Mouse (Mus musculus): Measurements from ENCODE around the gene Fuz. TPM values are rescaled to one million over a fixed set of nuclear protein-coding genes. Genes with fewer than 3 reads are reported as not detected.
A peak's percentile ranks its signal among the peaks of the same experiment; 100 is the strongest.

Fuz gene
- total and polyA plus RNA-seq, 2 experiments: 5.7 to 25.1 TPM

GRCm38 (mm10) chr7:44896499-44896898, 620 bp downstream of the Fuz start:
- no peaks in the 10 kb centered on the region for H3K36me3 ChIP-seq (ENCODE audit: control insufficient read depth, insufficient read depth, low read length)
- H3K27me3 ChIP-seq (ENCODE audit: control insufficient read depth, insufficient read depth, low read length): no peaks in the 10 kb centered on the region
- H3K27ac ChIP-seq (replicated peaks; ENCODE audit: insufficient read depth, low read depth, low read length): no peak overlapping the region
- H3K4me3 ChIP-seq (ENCODE audit: insufficient read depth, low read depth, low read length): peak overlapping the region; percentile 73
- DNase-seq (ENCODE audit: extremely low read depth, low read depth, low spot score): peak; percentile 18
- peaks cover 5% of the 10 kb centered on the region; the same call in 1 of the 2 replicates for H3K79me2 ChIP-seq (ENCODE audit: control insufficient read depth, insufficient read depth, low read length)
- no peak for TF ChIP-seq CTCF (IDR thresholded peaks at IDR 0.05; ENCODE audit: low read depth, low read length)
- TF ChIP-seq POLR2A (IDR thresholded peaks at IDR 0.05; ENCODE audit: extremely low read depth, insufficient read depth, low read length): no peak
- H3K4me1 ChIP-seq (ENCODE audit: control insufficient read depth, insufficient read depth, low read length): peaks cover 4% of the 10 kb centered on the region; the same call in 1 of the 2 replicates
- H3K9ac ChIP-seq (ENCODE audit: low read depth, low read length): peak overlapping the region; percentile 70; the same call in 1 of the 2 replicates
- WGBS: 49% methylated on average over 10 of the region's 10 CpGs

DNA sequence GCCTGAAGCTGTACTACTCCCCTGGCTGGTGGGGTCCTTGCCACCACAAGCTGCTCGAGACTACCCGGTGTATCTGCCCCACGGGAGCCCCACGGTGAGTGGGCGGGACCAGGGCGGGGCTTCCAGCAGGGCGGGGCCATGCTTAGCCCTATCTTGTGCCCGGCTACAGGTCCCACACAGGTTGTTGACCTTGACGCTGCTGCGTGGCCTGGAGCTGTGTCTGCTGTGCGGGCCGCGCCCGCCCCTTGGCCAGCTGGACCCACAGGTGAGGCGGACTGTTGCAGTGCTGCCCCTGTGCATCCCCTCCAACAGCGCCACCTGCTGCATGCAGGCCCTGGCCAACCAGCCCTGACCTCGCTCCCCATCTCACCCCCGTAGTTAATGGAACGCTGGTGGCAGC, 2.7 kb downstream of the Fuz start:
- Histone ChIP-seq H3K79me2 (ENCODE audit: control insufficient read depth, insufficient read depth, low read length) (no peaks in the 10 kb centered on the region), H3K4me3 (ENCODE audit: insufficient read depth, low read depth, low read length) (peak overlapping the region; percentile 3; the same call in 1 of the 2 replicates), H3K9ac (ENCODE audit: low read depth, low read length) (no peak overlapping the region), H3K27ac (replicated peaks; ENCODE audit: insufficient read depth, low read depth, low read length) (no peak overlapping the region), H3K4me1 (ENCODE audit: control insufficient read depth, insufficient read depth, low read length) (peaks cover 3% of the 10 kb centered on the region; the same call in 1 of the 2 replicates), H3K27me3 (ENCODE audit: control insufficient read depth, insufficient read depth, low read length) (no peaks in the 10 kb centered on the region), H3K36me3 (ENCODE audit: control insufficient read depth, insufficient read depth, low read length) (no peaks in the 10 kb centered on the region)
- TF ChIP-seq POLR2A (IDR thresholded peaks at IDR 0.05; ENCODE audit: extremely low read depth, insufficient read depth, low read length) (0 out of 2 replicates have a peak, but pooled peaks have one; percentile 10), CTCF (IDR thresholded peaks at IDR 0.05; ENCODE audit: low read depth, low read length) (peak; percentile 45)
- DNase-seq (ENCODE audit: extremely low read depth, low read depth, low spot score): peak; percentile 40
- 31% methylated on average over 19 of the region's 19 CpGs for WGBS

DNA sequence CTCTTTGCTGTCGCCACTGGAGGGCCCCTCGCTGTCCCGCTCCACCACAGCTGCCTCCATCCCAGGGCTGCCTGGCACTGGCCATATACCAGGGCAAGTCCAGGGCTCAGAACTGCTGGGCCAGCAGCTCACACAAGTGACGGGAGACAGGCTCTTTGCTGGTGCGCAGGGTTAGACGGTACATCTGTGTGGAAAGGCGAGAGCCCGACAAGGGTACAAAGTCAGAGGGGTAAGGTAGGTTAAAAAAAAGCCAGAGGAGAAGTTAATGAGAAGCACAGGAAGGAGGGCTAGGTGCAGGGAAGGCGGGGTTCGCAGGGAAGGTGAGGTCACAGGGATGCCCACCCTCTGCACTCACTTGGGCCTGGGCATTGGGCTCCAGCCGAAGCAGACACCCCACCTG, 4.8 kb downstream of the Fuz start:
- Histone ChIP-seq H3K4me3 (ENCODE audit: insufficient read depth, low read depth, low read length) (no peak overlapping the region), H3K27ac (replicated peaks; ENCODE audit: insufficient read depth, low read depth, low read length) (no peak overlapping the region), H3K79me2 (ENCODE audit: control insufficient read depth, insufficient read depth, low read length) (no peaks in the 10 kb centered on the region), H3K9ac (ENCODE audit: low read depth, low read length) (no peak overlapping the region), H3K27me3 (ENCODE audit: control insufficient read depth, insufficient read depth, low read length) (no peaks in the 10 kb centered on the region), H3K4me1 (ENCODE audit: control insufficient read depth, insufficient read depth, low read length) (peaks cover 3% of the 10 kb centered on the region; the same call in 1 of the 2 replicates), H3K36me3 (ENCODE audit: control insufficient read depth, insufficient read depth, low read length) (no peaks in the 10 kb centered on the region; the same call in 1 of the 2 replicates)
- DNase-seq (ENCODE audit: extremely low read depth, low read depth, low spot score): no peak
- no peak for TF ChIP-seq POLR2A (IDR thresholded peaks at IDR 0.05; ENCODE audit: extremely low read depth, insufficient read depth, low read length)
- TF ChIP-seq CTCF (IDR thresholded peaks at IDR 0.05; ENCODE audit: low read depth, low read length): no peak
- WGBS: 98% methylated on average over 11 of the region's 11 CpGs

GRCm38 (mm10) chr7:44901230-44901722, 5.4 kb downstream of the Fuz start:
- DNase-seq (ENCODE audit: extremely low read depth, low read depth, low spot score): no peak
- Histone ChIP-seq H3K27ac (replicated peaks; ENCODE audit: insufficient read depth, low read depth, low read length) (no peak overlapping the region), H3K4me1 (ENCODE audit: control insufficient read depth, insufficient read depth, low read length) (peaks cover 3% of the 10 kb centered on the region; the same call in 1 of the 2 replicates), H3K27me3 (ENCODE audit: control insufficient read depth, insufficient read depth, low read length) (no peaks in the 10 kb centered on the region), H3K4me3 (ENCODE audit: insufficient read depth, low read depth, low read length) (peak overlapping the region; percentile 52; the same call in 1 of the 2 replicates), H3K36me3 (ENCODE audit: control insufficient read depth, insufficient read depth, low read length) (no peaks in the 10 kb centered on the region; the same call in 1 of the 2 replicates), H3K9ac (ENCODE audit: low read depth, low read length) (no peak overlapping the region), H3K79me2 (ENCODE audit: control insufficient read depth, insufficient read depth, low read length) (no peaks in the 10 kb centered on the region)
- WGBS: 43% methylated on average over 21 of the region's 21 CpGs
- TF ChIP-seq CTCF (IDR thresholded peaks at IDR 0.05; ENCODE audit: low read depth, low read length): no peak
- no peak for TF ChIP-seq POLR2A (IDR thresholded peaks at IDR 0.05; ENCODE audit: extremely low read depth, insufficient read depth, low read length)

GRCm38 (mm10) chr7:44905430-44905829, 9.6 kb downstream of the Fuz start:
- Histone ChIP-seq H3K27ac (replicated peaks; ENCODE audit: insufficient read depth, low read depth, low read length) (no peak overlapping the region), H3K9ac (ENCODE audit: low read depth, low read length) (no peak overlapping the region), H3K79me2 (ENCODE audit: control insufficient read depth, insufficient read depth, low read length) (no peaks in the 10 kb centered on the region), H3K4me1 (ENCODE audit: control insufficient read depth, insufficient read depth, low read length) (no peaks in the 10 kb centered on the region), H3K27me3 (ENCODE audit: control insufficient read depth, insufficient read depth, low read length) (no peaks in the 10 kb centered on the region), H3K36me3 (ENCODE audit: control insufficient read depth, insufficient read depth, low read length) (peaks cover 1% of the 10 kb centered on the region; the same call in 1 of the 2 replicates), H3K4me3 (ENCODE audit: insufficient read depth, low read depth, low read length) (no peak overlapping the region)
- 89% methylated on average over 20 of the region's 20 CpGs for WGBS
- DNase-seq (ENCODE audit: extremely low read depth, low read depth, low spot score): no peak
- no peak for TF ChIP-seq POLR2A (IDR thresholded peaks at IDR 0.05; ENCODE audit: extremely low read depth, insufficient read depth, low read length)
- no peak for TF ChIP-seq CTCF (IDR thresholded peaks at IDR 0.05; ENCODE audit: low read depth, low read length)

All from liver, adult 2 months (tissue).